Mouse (Mus musculus) thymus, postnatal 0 days (tissue): ENCODE results near the gene C1galt1. TPM values are rescaled to one million over a fixed set of nuclear protein-coding genes. Genes with fewer than 3 reads are reported as not detected.

Experiments used
- DNase-seq: peaks from one replicate; pipeline ENCODE4 v3.0.0-alpha.2; 2015; ENCODE audit warnings: low spot score
- polyA plus RNA-seq: library from polyadenylated mRNA; unstranded; fragments of >200 nt; fragmentation: Nextera tagmentation; extraction: Ambion mirVana; gene quantifications from 2 replicates; pipeline ENCODE4 v1.2.1, GENCODE M21; 2015

Gene C1galt1
- polyA plus RNA-seq, 1 experiment from 2014 or later, result 14.6 TPM

GRCm38 (mm10) chr6:7858586-7858985, 13.9 kb downstream of the C1galt1 start:
- DNase-seq, result no peak

- DNase-seq, result no peak
These were observed 14.5 kb downstream of the C1galt1 start for GRCm38 (mm10) chr6:7859161-7859560.

GRCm38 (mm10) chr6:7861033-7861432, 16.4 kb downstream of the C1galt1 start:
- no peak for DNase-seq

- no peak for DNase-seq
These were observed 18.7 kb downstream of the C1galt1 start for GRCm38 (mm10) chr6:7863354-7863753.

- DNase-seq, result no peak
These were observed 32.2 kb downstream of the C1galt1 start for GRCm38 (mm10) chr6:7876836-7877235.

GRCm38 (mm10) chr6:7881595-7882128, 37.0 kb downstream of the C1galt1 start:
- DNase-seq, result no peak

GRCm38 (mm10) chr6:7882520-7882919, 37.9 kb downstream of the C1galt1 start:
- DNase-seq, result no peak

GRCm38 (mm10) chr6:7885994-7886684, 41.5 kb downstream of the C1galt1 start:
- DNase-seq, result no peak

- no peak for DNase-seq
These were observed 42.0 kb downstream of the C1galt1 start for GRCm38 (mm10) chr6:7886685-7887004.

GRCm38 (mm10) chr6:7896339-7896738, 51.7 kb downstream of the C1galt1 start:
- DNase-seq, result no peak

GRCm38 (mm10) chr6:7912015-7912414, 67.4 kb downstream of the C1galt1 start:
- DNase-seq, result no peak

Other genes starting within 250 kb of the C1galt1 start
- 17.0 and 17.3 TPM in 2 replicates for gene Asns, start 151.6 kb upstream of the C1galt1 start, polyA plus RNA-seq